Mouse (Mus musculus) neural tube, embryonic 12.5 days (tissue): ENCODE data around the gene Pim3. TPM values are rescaled to one million over a fixed set of nuclear protein-coding genes. Genes with fewer than 3 reads are reported as not detected.

Experiments used
- ATAC-seq: fragments of 200-750 bp; cut with Nextera tagmentation; 2 replicates; pipeline ENCODE4 v1.8.0; 2017; ENCODE audit warnings: low read depth, mild to moderate bottlenecking, moderate TSS enrichment, moderate library complexity; ENCODE audit not compliant: low FRiP score
- H3K27ac ChIP-seq: fragments of 300-500 bp; sonication (generic); 2 replicates; pipeline ENCODE4 v1.5.1; 2016
- H3K27me3 ChIP-seq: fragments of 300-500 bp; sonication (generic); replicated peaks from 2 replicates; pipeline ENCODE4 v1.6.1; 2016; ENCODE audit warnings: mild to moderate bottlenecking
- H3K36me3 ChIP-seq: fragments of 300-500 bp; sonication (generic); 2 replicates; pipeline ENCODE4 v1.6.1; 2016; ENCODE audit warnings: mild to moderate bottlenecking
- H3K4me1 ChIP-seq: fragments of 300-500 bp; sonication (generic); 2 replicates; pipeline ENCODE4 v1.6.1; 2016
- H3K4me2 ChIP-seq: fragments of 300-500 bp; sonication (generic); replicated peaks from 2 replicates; pipeline ENCODE4 v1.6.1; 2016; ENCODE audit warnings: mild to moderate bottlenecking
- H3K4me3 ChIP-seq: fragments of 300-500 bp; sonication (generic); 2 replicates; pipeline ENCODE4 v1.5.1; 2016
- H3K9ac ChIP-seq: fragments of 300-500 bp; sonication (generic); 2 replicates; pipeline ENCODE4 v1.6.1; 2016; ENCODE audit warnings: mild to moderate bottlenecking
- H3K9me3 ChIP-seq: fragments of 300-500 bp; sonication (generic); 2 replicates; pipeline ENCODE4 v1.6.1; 2016; ENCODE audit warnings: mild to moderate bottlenecking
- WGBS: fragments of 180-500 bp; shearing (Covaris S2); methylation state at CpG from one replicate; pipeline ENCODE4 v1.1.7; 2016; 5-methylcytosine and 5-hydroxymethylcytosine counted together
- polyA plus RNA-seq: library from polyadenylated mRNA; unstranded; fragments of >200 nt; fragmentation: Nextera tagmentation; extraction: Ambion mirVana; gene quantifications from 2 replicates; pipeline ENCODE4 v1.2.1, GENCODE M21; 2016

The Pim3 gene
- polyA plus RNA-seq, 1 experiment from 2014 or later = 52.9 TPM

DNA sequence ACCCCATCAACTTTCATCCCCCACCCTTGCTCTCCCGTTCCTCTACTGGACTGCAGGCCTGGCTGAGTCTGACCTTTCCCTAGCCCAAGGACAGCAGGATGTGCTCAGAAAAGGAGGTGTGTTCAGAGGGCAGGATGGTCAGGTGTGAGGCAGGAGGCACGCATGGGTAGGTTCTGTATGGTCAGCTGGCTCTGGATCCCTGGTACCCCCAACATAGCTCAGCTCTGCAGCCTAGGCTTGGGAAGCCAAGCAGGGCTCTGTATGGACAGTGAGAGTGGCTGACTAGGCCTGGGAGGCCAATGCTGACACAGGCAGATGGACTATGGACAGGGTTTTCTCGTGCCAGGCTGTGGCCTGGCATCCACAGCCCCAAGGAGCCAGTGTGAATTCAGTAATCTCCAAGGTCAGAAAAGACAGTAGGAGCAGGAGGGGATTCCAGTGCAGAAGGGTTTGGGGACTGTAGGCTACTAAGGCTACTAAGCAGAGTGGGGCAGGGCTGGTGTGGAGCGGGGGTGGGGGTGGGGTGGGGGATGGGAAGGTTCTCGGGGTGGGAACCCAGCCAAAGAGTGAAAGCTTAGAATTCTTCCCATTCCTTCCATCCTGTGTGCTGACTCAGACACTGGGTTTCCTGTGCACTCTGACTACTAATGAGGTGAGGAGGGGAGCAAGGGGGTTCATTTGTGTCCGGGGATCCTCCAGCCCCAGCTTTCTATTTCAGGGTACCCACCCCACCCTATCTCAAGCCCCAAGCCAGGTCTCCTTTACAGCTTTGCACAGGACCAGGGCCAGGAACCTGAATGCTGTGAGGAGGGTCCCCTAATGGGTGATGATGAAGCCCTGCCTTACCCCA lies 7.6 kb upstream of the Pim3 start:
- H3K27me3 ChIP-seq = no peaks in the 10 kb centered on the region
- H3K9me3 ChIP-seq = no peaks in the 10 kb centered on the region
- no peaks in the 10 kb centered on the region for H3K36me3 ChIP-seq
- ATAC-seq = no peak
- no peak overlapping the region for H3K9ac ChIP-seq
- H3K27ac ChIP-seq = no peak overlapping the region
- no peak overlapping the region for H3K4me2 ChIP-seq
- 72% methylated on average over 6 of the region's 6 CpGs for WGBS
- H3K4me3 ChIP-seq = no peak overlapping the region
- 0 out of 2 replicates have a peak, but pooled peaks cover 7% of the 10 kb centered on the region for H3K4me1 ChIP-seq

- no peak overlapping the region for H3K4me2 ChIP-seq
- H3K4me3 ChIP-seq = no peak overlapping the region
- ATAC-seq = no peak
- H3K27ac ChIP-seq = no peak overlapping the region
- H3K9me3 ChIP-seq = no peaks in the 10 kb centered on the region
- no peak overlapping the region for H3K9ac ChIP-seq
- no peaks in the 10 kb centered on the region for H3K36me3 ChIP-seq
- 0 out of 2 replicates have a peak, but pooled peaks cover 7% of the 10 kb centered on the region for H3K4me1 ChIP-seq
- 84% methylated on average over 15 of the region's 15 CpGs for WGBS
- H3K27me3 ChIP-seq = no peaks in the 10 kb centered on the region
Observed at GRCm38 (mm10) chr15:88854969-88855830, 6.8 kb upstream of the Pim3 start.

DNA sequence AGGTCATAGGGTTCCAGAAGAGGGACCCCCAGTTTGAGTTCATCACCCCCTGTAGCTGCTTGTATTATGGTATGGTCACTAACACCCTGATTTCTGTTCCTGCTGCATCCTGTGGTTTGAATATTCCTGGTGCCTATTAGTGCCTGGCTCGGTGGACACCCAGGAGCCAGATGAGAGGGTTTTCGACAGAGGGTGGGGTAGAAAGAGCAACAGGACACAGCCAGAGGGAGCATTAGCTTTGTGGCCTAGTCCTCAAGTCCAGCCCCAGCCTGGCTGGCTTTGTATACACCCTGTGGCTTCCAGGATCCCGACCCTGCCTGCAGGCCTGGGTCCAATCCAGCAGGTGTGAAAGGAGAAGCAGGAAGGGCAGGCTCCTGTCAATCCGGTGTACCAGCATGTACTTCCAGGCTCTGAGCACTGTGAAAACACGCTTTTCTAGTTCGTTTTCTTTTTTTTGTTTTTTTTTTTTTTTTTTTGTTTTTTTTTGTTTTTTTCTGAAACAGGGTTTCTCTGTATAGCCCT lies 6.0 kb upstream of the Pim3 start:
- WGBS = 82% methylated on average over 6 of the region's 6 CpGs
- Histone ChIP-seq H3K4me1 (0 out of 2 replicates have a peak, but pooled peaks cover 7% of the 10 kb centered on the region), H3K27ac (no peak overlapping the region), H3K4me2 (no peak overlapping the region), H3K4me3 (no peak overlapping the region), H3K27me3 (no peaks in the 10 kb centered on the region), H3K9me3 (no peaks in the 10 kb centered on the region), H3K9ac (no peak overlapping the region), H3K36me3 (no peaks in the 10 kb centered on the region)
- no peak for ATAC-seq

GRCm38 (mm10) chr15:88856613-88857012 lies 5.4 kb upstream of the Pim3 start:
- WGBS = 83% methylated on average over 5 of the region's 5 CpGs
- no peak overlapping the region for H3K9ac ChIP-seq
- peaks cover 10% of the 10 kb centered on the region for H3K4me1 ChIP-seq
- H3K4me2 ChIP-seq = no peak overlapping the region
- H3K27me3 ChIP-seq = no peaks in the 10 kb centered on the region
- no peak overlapping the region for H3K4me3 ChIP-seq
- no peaks in the 10 kb centered on the region for H3K36me3 ChIP-seq
- H3K9me3 ChIP-seq = no peaks in the 10 kb centered on the region
- no peak overlapping the region for H3K27ac ChIP-seq
- ATAC-seq = no peak

- no peak for ATAC-seq
- H3K27me3 ChIP-seq = no peaks in the 10 kb centered on the region
- no peaks in the 10 kb centered on the region for H3K36me3 ChIP-seq
- H3K9me3 ChIP-seq = no peaks in the 10 kb centered on the region
- no peak overlapping the region for H3K27ac ChIP-seq
- WGBS = 95% methylated on average over 7 of the region's 7 CpGs
- peaks cover 11% of the 10 kb centered on the region for H3K4me1 ChIP-seq
- H3K9ac ChIP-seq = no peak overlapping the region
- no peak overlapping the region for H3K4me2 ChIP-seq
- no peak overlapping the region for H3K4me3 ChIP-seq
Observed at GRCm38 (mm10) chr15:88857361-88857760, 4.6 kb upstream of the Pim3 start.

- Histone ChIP-seq H3K27ac (no peak overlapping the region), H3K36me3 (no peaks in the 10 kb centered on the region), H3K4me1 (peaks cover 15% of the 10 kb centered on the region), H3K4me2 (no peak overlapping the region), H3K27me3 (no peaks in the 10 kb centered on the region), H3K9ac (no peak overlapping the region), H3K9me3 (no peaks in the 10 kb centered on the region), H3K4me3 (no peak overlapping the region)
- 95% methylated on average over 3 of the region's 3 CpGs for WGBS
- ATAC-seq = no peak
Observed at GRCm38 (mm10) chr15:88858141-88858541, 3.8 kb upstream of the Pim3 start.

GRCm38 (mm10) chr15:88858707-88859106 lies 3.3 kb upstream of the Pim3 start:
- H3K9me3 ChIP-seq = no peaks in the 10 kb centered on the region
- peaks cover 17% of the 10 kb centered on the region for H3K4me1 ChIP-seq
- H3K9ac ChIP-seq = no peak overlapping the region
- WGBS = 76% methylated on average over 2 of the region's 2 CpGs
- no peak for ATAC-seq
- H3K4me3 ChIP-seq = no peak overlapping the region
- no peak overlapping the region for H3K27ac ChIP-seq
- no peaks in the 10 kb centered on the region for H3K27me3 ChIP-seq
- H3K36me3 ChIP-seq = no peaks in the 10 kb centered on the region
- no peak overlapping the region for H3K4me2 ChIP-seq

DNA sequence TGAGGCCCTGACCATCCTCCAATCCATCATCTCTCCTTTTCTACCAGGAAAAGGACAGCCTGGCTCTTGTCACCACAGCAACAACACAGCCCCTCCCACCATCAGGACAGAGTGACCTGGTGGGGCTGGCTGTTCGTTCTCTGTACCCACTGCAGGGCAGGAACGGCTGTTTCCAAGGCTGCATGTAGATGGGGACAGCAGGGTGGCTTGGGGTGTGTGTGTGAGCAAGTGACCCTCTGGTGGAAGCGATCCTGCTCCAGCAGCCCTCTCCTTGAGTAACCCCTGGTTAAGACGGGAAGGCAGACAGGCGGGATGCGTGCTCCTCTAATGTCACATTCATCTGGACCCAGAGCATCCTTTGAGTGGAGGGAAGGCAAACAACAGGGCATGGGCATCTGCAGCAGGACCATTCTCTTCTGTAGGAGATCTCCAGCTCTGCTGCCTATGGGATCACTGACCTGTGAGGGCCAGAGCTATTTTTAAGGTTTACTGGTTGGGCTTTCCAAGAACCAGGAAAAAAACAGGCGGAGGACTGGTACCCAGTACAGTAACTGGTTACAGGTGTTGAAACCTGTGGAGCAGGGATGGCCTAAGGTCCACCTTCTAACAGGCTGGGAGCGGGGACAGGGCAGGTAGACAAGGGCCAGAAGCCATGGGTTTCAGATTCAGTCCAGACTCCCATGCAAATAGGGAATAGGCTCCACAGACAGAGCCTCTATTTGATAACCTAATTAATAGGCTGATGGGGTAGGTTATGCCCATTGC lies 2.6 kb upstream of the Pim3 start:
- no peak for ATAC-seq
- H3K9me3 ChIP-seq = no peaks in the 10 kb centered on the region
- H3K27ac ChIP-seq = no peak overlapping the region
- H3K36me3 ChIP-seq = peaks cover 1% of the 10 kb centered on the region
- no peak overlapping the region for H3K4me2 ChIP-seq
- H3K4me3 ChIP-seq = no peak overlapping the region
- peaks cover 19% of the 10 kb centered on the region for H3K4me1 ChIP-seq
- H3K9ac ChIP-seq = no peak overlapping the region
- no peaks in the 10 kb centered on the region for H3K27me3 ChIP-seq
- WGBS = 71% methylated on average over 8 of the region's 8 CpGs

DNA sequence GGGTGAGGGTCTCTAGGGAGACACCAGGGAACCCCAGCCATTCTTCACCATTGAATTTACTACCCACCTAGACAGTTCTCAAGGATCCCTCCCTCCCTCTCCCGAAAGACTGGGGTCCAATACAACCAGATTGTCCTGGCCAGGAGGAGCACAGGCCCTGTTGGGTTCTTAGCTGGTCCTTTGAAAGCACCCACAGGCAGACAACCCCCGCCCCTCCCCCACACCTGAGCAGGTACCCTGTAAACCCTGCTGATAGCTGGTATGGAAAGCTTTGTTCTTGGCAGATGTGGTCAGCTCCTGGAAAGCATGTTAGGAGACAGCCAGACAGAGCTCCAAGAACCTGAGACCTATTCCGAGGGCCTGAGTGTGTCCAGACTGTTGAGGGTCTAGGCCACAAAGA lies 1.2 kb upstream of the Pim3 start:
- ATAC-seq = no peak
- no peak overlapping the region for H3K4me3 ChIP-seq
- WGBS = 93% methylated on average over 3 of the region's 3 CpGs

GRCm38 (mm10) chr15:88862881-88863694 lies 1.1 kb downstream of the Pim3 start:
- Histone ChIP-seq H3K9ac (peak overlapping the region; percentile 91), H3K4me2 (peak overlapping the region; percentile 99), H3K4me3 (peak overlapping the region; percentile 87), H3K4me1 (peaks cover 30% of the 10 kb centered on the region), H3K36me3 (peaks cover 27% of the 10 kb centered on the region), H3K27me3 (no peaks in the 10 kb centered on the region), H3K27ac (peak overlapping the region; percentile 91), H3K9me3 (0 out of 2 replicates have a peak, but pooled peaks cover 1% of the 10 kb centered on the region)
- WGBS = under 1% methylated on average over 98 of the region's 98 CpGs
- ATAC-seq = peak; percentile 5

More for the DNA sequence above, 1.2 kb upstream of the Pim3 start:
- peaks cover 25% of the 10 kb centered on the region for H3K4me1 ChIP-seq
- peaks cover 15% of the 10 kb centered on the region for H3K36me3 ChIP-seq
- H3K27ac ChIP-seq = no peak overlapping the region
- H3K4me2 ChIP-seq = no peak overlapping the region
- H3K27me3 ChIP-seq = no peaks in the 10 kb centered on the region
- H3K9ac ChIP-seq = no peak overlapping the region
- no peaks in the 10 kb centered on the region for H3K9me3 ChIP-seq

DNA sequence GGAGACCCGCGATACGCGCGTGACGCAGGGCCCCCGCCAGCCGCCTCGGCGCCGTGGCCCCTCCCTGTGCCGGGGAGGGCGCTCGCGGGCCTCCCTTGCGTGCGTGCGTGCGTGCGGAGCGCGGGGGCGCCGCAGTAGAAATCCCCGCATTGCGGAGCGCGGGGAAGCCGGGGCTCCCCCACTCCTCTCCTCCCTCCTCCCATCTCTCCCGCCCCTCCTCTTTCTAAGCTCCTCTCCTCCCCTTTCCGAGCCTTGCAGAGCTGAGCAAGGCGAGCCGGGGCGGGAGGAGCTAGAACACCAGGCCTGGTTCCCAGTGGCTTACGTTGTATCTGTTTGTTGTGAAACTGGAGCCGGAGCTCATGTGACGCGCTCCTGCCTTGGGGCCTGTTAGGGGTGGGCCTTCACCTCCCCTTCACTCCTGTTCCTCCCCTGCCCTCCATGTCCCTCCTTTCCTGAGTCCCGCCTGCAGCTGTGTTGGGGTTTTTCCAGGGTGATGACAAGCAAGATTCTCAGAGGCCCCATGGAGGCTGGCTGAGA lies 1.8 kb downstream of the Pim3 start:
- peaks cover 30% of the 10 kb centered on the region for H3K4me1 ChIP-seq
- peak overlapping the region; percentile 99 for H3K4me2 ChIP-seq
- H3K27ac ChIP-seq = peak overlapping the region; percentile 57
- H3K36me3 ChIP-seq = peaks cover 27% of the 10 kb centered on the region
- WGBS = under 1% methylated on average over 39 of the region's 39 CpGs
- H3K27me3 ChIP-seq = no peaks in the 10 kb centered on the region
- H3K9ac ChIP-seq = peak overlapping the region; percentile 91
- H3K9me3 ChIP-seq = 0 out of 2 replicates have a peak, but pooled peaks cover 6% of the 10 kb centered on the region
- peak overlapping the region; percentile 87 for H3K4me3 ChIP-seq
- peak; percentile 49 for ATAC-seq
